Mouse (Mus musculus) spleen, adult 2 months (tissue): ENCODE results near the gene Anapc2. TPM values are rescaled to one million over a fixed set of nuclear protein-coding genes. Genes with fewer than 3 reads are reported as not detected.

ENCODE experiments used
- DNase-seq, 2 experiments: peaks; one replicate each; pipeline versions ENCODE4 v3.0.0 to v3.0.0-alpha.2; 2012 to 2021; ENCODE audit warnings: low spot score in 2 of 2, low read depth in 1 of 2
- H3K27ac ChIP-seq: fragments of 200-500 bp; 2 replicates; pipeline ENCODE4 v1.5.1; 2012; ENCODE audit warnings: low read length, inconsistent platforms; ENCODE audit not compliant: insufficient read depth
- H3K27me3 ChIP-seq: fragments of 200-500 bp; 2 replicates; pipeline ENCODE4 v1.6.1; 2012; ENCODE audit warnings: mild to moderate bottlenecking, moderate library complexity, low read length, inconsistent platforms; ENCODE audit not compliant: control insufficient read depth, insufficient read depth
- H3K36me3 ChIP-seq: fragments of 200-500 bp; 2 replicates; pipeline ENCODE4 v1.6.1; 2012; ENCODE audit warnings: mild to moderate bottlenecking, low read length, inconsistent platforms; ENCODE audit not compliant: control insufficient read depth, insufficient read depth
- H3K4me1 ChIP-seq: fragments of 200-500 bp; 2 replicates; pipeline ENCODE4 v1.6.1; 2011; ENCODE audit warnings: inconsistent platforms; ENCODE audit not compliant: control insufficient read depth, insufficient read depth, insufficient read length
- H3K4me3 ChIP-seq: fragments of 200-500 bp; 2 replicates; pipeline ENCODE4 v1.5.1; 2011; ENCODE audit warnings: mild to moderate bottlenecking, inconsistent platforms; ENCODE audit not compliant: insufficient read depth, insufficient read length; ENCODE audit errors: extremely low read depth
- CTCF ChIP-seq: fragments of 200-500 bp; IDR thresholded peaks from 2 replicates; pipeline ENCODE4 v1.5.1; 2011; ENCODE audit warnings: mild to moderate bottlenecking, inconsistent platforms; ENCODE audit not compliant: insufficient read depth, insufficient read length, insufficient replicate concordance; ENCODE audit errors: extremely low read depth
- POLR2A ChIP-seq: fragments of 200-500 bp; IDR thresholded peaks from 2 replicates; pipeline ENCODE4 v1.6.1; 2011; ENCODE audit warnings: low read depth, low read length, inconsistent platforms
- WGBS: fragments of 180-500 bp; shearing (Covaris S2); methylation state at CpG from one replicate; pipeline ENCODE4 v1.1.7; 2018; 5-methylcytosine and 5-hydroxymethylcytosine counted together
- polyA plus RNA-seq: library from polyadenylated mRNA; depleted of rRNA; stranded (reverse); fragments of >200 nt; gene quantifications from 2 replicates; pipeline ENCODE4 v1.2.3, GENCODE M21; 2012

Anapc2 gene
- polyA plus RNA-seq, 1 experiment, result 55.7 TPM

- TF ChIP-seq CTCF (no peak), POLR2A (no peak)
- Histone ChIP-seq H3K4me3 (peak overlapping the region; percentile 71), H3K27me3 (no peaks in the 10 kb centered on the region), H3K36me3 (no peaks in the 10 kb centered on the region), H3K4me1 (peaks cover 20% of the 10 kb centered on the region), H3K27ac (peak overlapping the region; percentile 65)
- under 1% methylated on average over 82 of the region's 82 CpGs for WGBS
- DNase-seq, result peak in 1 of 2 experiments; percentile 33
These were observed 9.3 kb upstream of the Anapc2 start for GRCm38 (mm10) chr2:25262795-25263622.

- TF ChIP-seq CTCF (no peak), POLR2A (no peak)
- no peak overlapping the region for H3K27ac ChIP-seq
- H3K4me3 ChIP-seq, result peak overlapping the region; percentile 71; the same call in 1 of the 2 replicates
- DNase-seq, result no peak
- no peaks in the 10 kb centered on the region for H3K27me3 ChIP-seq
- peaks cover 20% of the 10 kb centered on the region for H3K4me1 ChIP-seq
- WGBS, result 52% methylated on average over 12 of the region's 12 CpGs
- no peaks in the 10 kb centered on the region; the same call in 1 of the 2 replicates for H3K36me3 ChIP-seq
These were observed 8.5 kb upstream of the Anapc2 start for GRCm38 (mm10) chr2:25263623-25264285.

- DNase-seq, result no peak
- H3K27me3 ChIP-seq, result no peaks in the 10 kb centered on the region
- no peak for TF ChIP-seq POLR2A
- no peak for TF ChIP-seq CTCF
- H3K36me3 ChIP-seq, result no peaks in the 10 kb centered on the region; the same call in none of the 2 replicates
- WGBS, result 78% methylated on average over 5 of the region's 5 CpGs
- no peak overlapping the region for H3K27ac ChIP-seq
- peaks cover 20% of the 10 kb centered on the region for H3K4me1 ChIP-seq
- H3K4me3 ChIP-seq, result no peak overlapping the region
These were observed 8.0 kb upstream of the Anapc2 start for GRCm38 (mm10) chr2:25264286-25264660.

- H3K27me3 ChIP-seq, result no peaks in the 10 kb centered on the region
- no peak overlapping the region for H3K27ac ChIP-seq
- WGBS, result 75% methylated on average over 3 of the region's 3 CpGs
- H3K36me3 ChIP-seq, result peaks cover 3% of the 10 kb centered on the region
- TF ChIP-seq POLR2A, result no peak
- H3K4me1 ChIP-seq, result peaks cover 20% of the 10 kb centered on the region
- DNase-seq, result no peak
- no peak overlapping the region for H3K4me3 ChIP-seq
These were observed 7.4 kb upstream of the Anapc2 start for GRCm38 (mm10) chr2:25264851-25265250.

- Histone ChIP-seq H3K36me3 (peaks cover 5% of the 10 kb centered on the region), H3K4me3 (no peak overlapping the region), H3K27ac (0 out of 2 replicates have a peak overlapping the region, but pooled peaks have one; percentile 1), H3K27me3 (no peaks in the 10 kb centered on the region), H3K4me1 (peaks cover 20% of the 10 kb centered on the region)
- 47% methylated on average over 6 of the region's 6 CpGs for WGBS
- no peak for TF ChIP-seq POLR2A
- TF ChIP-seq CTCF, result no peak
- no peak for DNase-seq
These were observed 6.2 kb upstream of the Anapc2 start for GRCm38 (mm10) chr2:25265897-25266656.

GRCm38 (mm10) chr2:25266720-25267119, 5.6 kb upstream of the Anapc2 start:
- DNase-seq, result no peak
- Histone ChIP-seq H3K4me1 (peaks cover 20% of the 10 kb centered on the region), H3K27me3 (no peaks in the 10 kb centered on the region), H3K4me3 (no peak overlapping the region), H3K27ac (no peak overlapping the region), H3K36me3 (peaks cover 5% of the 10 kb centered on the region)
- TF ChIP-seq CTCF (no peak), POLR2A (no peak)
- WGBS, result 61% methylated on average over 2 of the region's 2 CpGs
